Comparison of ENCODE assay signal across 8 mouse cellular contexts in the genomic region with DNA sequence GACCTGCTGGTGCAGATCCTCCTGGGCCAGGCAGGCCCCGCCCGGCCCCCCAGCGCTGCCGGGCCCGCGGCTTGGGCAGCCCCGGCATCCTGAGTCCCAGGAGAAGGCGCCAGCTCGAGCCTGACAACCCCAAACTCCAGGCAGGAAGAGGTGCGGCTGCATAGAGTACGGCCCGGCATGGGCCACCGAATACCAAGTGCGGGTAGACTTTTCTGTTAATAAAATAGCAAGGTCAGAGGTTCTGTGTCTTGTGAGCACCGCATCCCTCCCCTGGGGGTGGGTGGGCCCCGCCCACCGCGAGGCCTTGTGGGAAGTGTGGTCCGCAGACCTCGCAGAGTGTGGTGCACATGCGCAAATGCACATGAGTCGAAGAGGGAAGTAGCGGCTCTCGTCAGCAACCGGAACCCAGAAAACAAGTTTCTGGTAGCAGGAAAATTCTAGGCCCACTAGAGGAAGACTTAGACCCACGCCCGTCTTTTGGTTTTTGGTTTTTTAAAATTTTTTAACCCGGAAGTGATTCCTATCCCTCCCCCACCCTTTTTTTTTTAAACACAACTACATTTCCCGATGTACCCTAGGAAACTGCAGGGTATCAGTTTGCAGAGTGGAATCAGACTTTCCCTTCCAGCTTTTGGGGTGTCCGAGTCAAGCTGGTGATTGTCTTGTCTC. TPM values are rescaled to one million over a fixed set of nuclear protein-coding genes. Genes with fewer than 3 reads are reported as not detected.
DNase-seq lines count a peak whose midpoint lies in the region; ATAC-seq and TF ChIP-seq lines count a peak whose summit lies in the region.

No protein-coding gene starts in this region.

- 1% methylated on average over 30 of the region's 30 CpGs for WGBS in forebrain, embryonic 12.5 days
- WGBS in heart, postnatal 0 days = under 1% methylated on average over 30 of the region's 30 CpGs
- WGBS in liver, embryonic 16.5 days (ENCODE audit: insufficient replicate concordance) = under 1% methylated on average over 30 of the region's 30 CpGs
- 1% methylated on average over 30 of the region's 30 CpGs for WGBS in neural tube, embryonic 13.5 days

- peak overlapping the region; percentile 55 to 58 (median 55) for H3K4me3 ChIP-seq in CH12.LX (replicated peaks in 1 of 3; ENCODE audit: low read depth in 2 of 3, low read length in 2 of 3, poor library complexity in 1 of 3)
- peak overlapping the region; percentile 60 for H3K4me3 ChIP-seq in forebrain, embryonic 12.5 days (replicated peaks)
- H3K4me3 ChIP-seq in heart, postnatal 0 days (ENCODE audit: low read depth, low read length) = peak overlapping the region; percentile 58
- H3K4me3 ChIP-seq in liver, embryonic 16.5 days (ENCODE audit: low read depth, low read length) = peak overlapping the region; percentile 68
- H3K4me3 ChIP-seq in neural tube, embryonic 13.5 days = peak overlapping the region; percentile 61
- H3K4me3 ChIP-seq in testis, adult 2 months (ENCODE audit: control insufficient read depth, low read depth, low read length) = peak overlapping the region; percentile 91

- peak overlapping the region; percentile 86 for H3K9ac ChIP-seq in CH12.LX (ENCODE audit: insufficient read depth, low read depth)
- peak overlapping the region; percentile 70 for H3K9ac ChIP-seq in forebrain, embryonic 12.5 days
- peak overlapping the region; percentile 66 for H3K9ac ChIP-seq in heart, postnatal 0 days (replicated peaks; ENCODE audit: low read depth, low read length)
- peak overlapping the region; percentile 65 for H3K9ac ChIP-seq in liver, embryonic 16.5 days (ENCODE audit: low read depth, low read length)
- peak overlapping the region; percentile 77 for H3K9ac ChIP-seq in neural tube, embryonic 13.5 days

- no peak; the same call in none of the 2 replicates for TF ChIP-seq POLR2A in CH12.LX (IDR thresholded peaks at IDR 0.05; ENCODE audit: low read depth, low read length)
- peak; percentile 55; the same call in 1 of the 2 replicates for TF ChIP-seq POLR2A in testis, adult 2 months (IDR thresholded peaks at IDR 0.05; ENCODE audit: control insufficient read depth, low read depth, low read length)

- H3K36me3 ChIP-seq in CH12.LX (replicated peaks in 1 of 2; ENCODE audit: control insufficient read depth in 1 of 2, insufficient read depth in 1 of 2, low read length in 1 of 2) = peaks cover 14 to 35% of the 10 kb centered on the region in 2 experiments
- peaks cover 18% of the 10 kb centered on the region for H3K36me3 ChIP-seq in forebrain, embryonic 12.5 days (replicated peaks)
- peaks cover 18% of the 10 kb centered on the region; the same call in 1 of the 2 replicates for H3K36me3 ChIP-seq in heart, postnatal 0 days (replicated peaks; ENCODE audit: control insufficient read depth, insufficient read depth, low read length)
- peaks cover 22% of the 10 kb centered on the region for H3K36me3 ChIP-seq in liver, embryonic 16.5 days (ENCODE audit: control insufficient read depth, insufficient read depth)
- peaks cover 17% of the 10 kb centered on the region for H3K36me3 ChIP-seq in neural tube, embryonic 13.5 days
- no peaks in the 10 kb centered on the region for H3K36me3 ChIP-seq in testis, adult 2 months (ENCODE audit: control insufficient read depth, insufficient read depth, low read length)

- no peak for TF ChIP-seq RAD21 in CH12.LX (IDR thresholded peaks at IDR 0.05; ENCODE audit: low read depth, low read length)

- peak overlapping the region; percentile 62 for H3K4me2 ChIP-seq in CH12.LX (ENCODE audit: insufficient read depth, low read depth, poor library complexity, severe bottlenecking)
- H3K4me2 ChIP-seq in forebrain, embryonic 12.5 days = peak overlapping the region; percentile 82
- peak overlapping the region; percentile 84 for H3K4me2 ChIP-seq in heart, postnatal 0 days (ENCODE audit: low read depth, low read length)
- H3K4me2 ChIP-seq in liver, embryonic 16.5 days (ENCODE audit: low read depth, low read length) = peak overlapping the region; percentile 88
- H3K4me2 ChIP-seq in neural tube, embryonic 13.5 days = peak overlapping the region; percentile 77

- no peak for TF ChIP-seq EP300 in CH12.LX (IDR thresholded peaks at IDR 0.05; ENCODE audit: low read length)
- no peak for TF ChIP-seq EP300 in heart, postnatal 0 days (IDR thresholded peaks at IDR 0.05; ENCODE audit: low read depth)

- in situ Hi-C loops in CH12.LX (cut with MboI; ENCODE audit: low pct_ligation_motif_present, low pct_unique_long_range_greater_than_20kb, low sequenced_read_pairs) = no loop called here

- H3K27me3 ChIP-seq in CH12.LX (replicated peaks) = no peaks in the 10 kb centered on the region
- H3K27me3 ChIP-seq in forebrain, embryonic 12.5 days = peaks cover 45% of the 10 kb centered on the region
- H3K27me3 ChIP-seq in heart, postnatal 0 days (ENCODE audit: control insufficient read depth, insufficient read depth, low read length) = no peaks in the 10 kb centered on the region
- peaks cover 3% of the 10 kb centered on the region for H3K27me3 ChIP-seq in liver, embryonic 16.5 days (ENCODE audit: control insufficient read depth, insufficient read depth, low read depth, low read length)
- H3K27me3 ChIP-seq in neural tube, embryonic 13.5 days = peaks cover 34% of the 10 kb centered on the region
- H3K27me3 ChIP-seq in testis, adult 2 months (ENCODE audit: control insufficient read depth, insufficient read depth, low read length) = no peaks in the 10 kb centered on the region

- dilution Hi-C loops in CH12.LX (cut with MboI; ENCODE audit: extremely low pct_ligation_motif_present, extremely low pct_unique_long_range_greater_than_20kb, low sequenced_read_pairs) = no loop called here

- peaks cover 9 to 27% of the 10 kb centered on the region in 2 experiments for H3K4me1 ChIP-seq in CH12.LX (ENCODE audit: control insufficient read depth in 1 of 2, insufficient read depth in 2 of 2)
- H3K4me1 ChIP-seq in forebrain, embryonic 12.5 days = peaks cover 22% of the 10 kb centered on the region
- H3K4me1 ChIP-seq in heart, postnatal 0 days (ENCODE audit: control insufficient read depth, insufficient read depth) = peaks cover 17% of the 10 kb centered on the region; the same call in 1 of the 2 replicates
- H3K4me1 ChIP-seq in liver, embryonic 16.5 days (ENCODE audit: control insufficient read depth, low read depth, low read length) = peaks cover 23% of the 10 kb centered on the region
- peaks cover 31% of the 10 kb centered on the region for H3K4me1 ChIP-seq in neural tube, embryonic 13.5 days (replicated peaks)
- H3K4me1 ChIP-seq in testis, adult 2 months (ENCODE audit: control insufficient read depth, insufficient read depth, low read length) = peaks cover 33% of the 10 kb centered on the region

- peak; percentile 84 for ATAC-seq in forebrain, embryonic 12.5 days (ENCODE audit: low FRiP score)
- peak; percentile 91 for ATAC-seq in heart, postnatal 0 days (ENCODE audit: insufficient read depth, low read depth)
- ATAC-seq in liver, embryonic 16.5 days (ENCODE audit: low read depth) = peak; percentile 92
- peak; percentile 79 for ATAC-seq in neural tube, embryonic 13.5 days (ENCODE audit: low read depth)

- DNase-seq in CH12.LX (ENCODE audit: extremely low read depth) = peak; percentile 98
- DNase-seq in c-Kit-positive CD71-positive TER-119-negative erythroid progenitor cells, embryonic 14.5 days (ENCODE audit: low read depth) = peak; percentile 88
- DNase-seq in heart, postnatal 0 days (ENCODE audit: low spot score) = peak; percentile 92
- peak; percentile 94 to 96 for DNase-seq in kidney, postnatal 4 days

- TF ChIP-seq CTCF in CH12.LX (conservative IDR thresholded peaks at IDR 0.05 in 1 of 2, IDR thresholded peaks at IDR 0.05 in 1 of 2; ENCODE audit: low read depth in 2 of 2, low read length in 2 of 2) = no peak
- TF ChIP-seq CTCF in heart, postnatal 0 days (IDR thresholded peaks at IDR 0.05; ENCODE audit: low read depth) = no peak
- no peak for TF ChIP-seq CTCF in testis, adult 2 months (IDR thresholded peaks at IDR 0.05; ENCODE audit: control insufficient read depth, insufficient read depth, insufficient replicate concordance, low read depth, low read length)

- peak overlapping the region; percentile 81 for H3K27ac ChIP-seq in CH12.LX (ENCODE audit: insufficient read depth, low read depth)
- H3K27ac ChIP-seq in forebrain, embryonic 12.5 days = peak overlapping the region; percentile 61
- H3K27ac ChIP-seq in heart, postnatal 0 days (ENCODE audit: low read depth) = peak overlapping the region; percentile 79
- peak overlapping the region; percentile 67 for H3K27ac ChIP-seq in liver, embryonic 16.5 days (ENCODE audit: low read length)
- H3K27ac ChIP-seq in neural tube, embryonic 13.5 days (replicated peaks) = peak overlapping the region; percentile 70
- peak overlapping the region; percentile 90 for H3K27ac ChIP-seq in testis, adult 2 months (ENCODE audit: control insufficient read depth, insufficient read depth, low read depth, low read length)

- no peaks in the 10 kb centered on the region for H3K79me2 ChIP-seq in CH12.LX (replicated peaks; ENCODE audit: control insufficient read depth, extremely low read depth, insufficient read depth, poor library complexity, severe bottlenecking)

- H3K9me3 ChIP-seq in CH12.LX (replicated peaks; ENCODE audit: low read length) = no peaks in the 10 kb centered on the region
- no peaks in the 10 kb centered on the region for H3K9me3 ChIP-seq in forebrain, embryonic 12.5 days
- no peaks in the 10 kb centered on the region for H3K9me3 ChIP-seq in heart, postnatal 0 days (replicated peaks; ENCODE audit: control insufficient read depth, low read length)
- no peaks in the 10 kb centered on the region for H3K9me3 ChIP-seq in liver, embryonic 16.5 days (replicated peaks; ENCODE audit: control insufficient read depth, low read length)
- H3K9me3 ChIP-seq in neural tube, embryonic 13.5 days = no peaks in the 10 kb centered on the region

RNA-seq across cellular contexts. Expression of a gene that starts 3.4 kb away (rescaled TPM):
- 0.38 and 0.80 TPM in 2 replicates for total RNA-seq in CH12.LX (2012; rRNA removed)
- not detected in 2 replicates for total RNA-seq in CH12.LX (2014; rRNA removed)
- 0.55 and 0.67 TPM in 2 replicates for polyA plus RNA-seq in CH12.LX (2012; ENCODE audit: insufficient read length, low read depth)
- 1.2 TPM in 2 replicates for polyA plus RNA-seq in forebrain, embryonic 12.5 days (2016; fragmentation: Nextera tagmentation; extraction: Ambion mirVana)
- not detected in 2 replicates for total RNA-seq in heart, postnatal 0 days (2014; rRNA removed; ENCODE audit: low replicate concordance)
- polyA plus RNA-seq in heart, postnatal 0 days (2015; fragmentation: Nextera tagmentation; extraction: Ambion mirVana) = 0.96 and 1.3 TPM in 2 replicates
- polyA plus RNA-seq in liver, embryonic 16.5 days (2015; fragmentation: Nextera tagmentation; extraction: Ambion mirVana) = 0.56 and 0.58 TPM in 2 replicates
- polyA plus RNA-seq in neural tube, embryonic 13.5 days (2015; fragmentation: Nextera tagmentation; extraction: Ambion mirVana) = 0.62 and 0.87 TPM in 2 replicates
- 38.1 and 43.2 TPM in 2 replicates for polyA plus RNA-seq in testis, adult 2 months (2012; rRNA removed)

RNA-seq across cellular contexts. Expression of a gene that starts 7.2 kb away (rescaled TPM):
- 54.5 and 62.6 TPM in 2 replicates for total RNA-seq in CH12.LX (2012; rRNA removed)
- total RNA-seq in CH12.LX (2014; rRNA removed) = 37.4 and 42.3 TPM in 2 replicates
- polyA plus RNA-seq in CH12.LX (2012; ENCODE audit: insufficient read length, low read depth) = 38.9 and 42.1 TPM in 2 replicates
- polyA plus RNA-seq in forebrain, embryonic 12.5 days (2016; fragmentation: Nextera tagmentation; extraction: Ambion mirVana) = 9.9 and 11.4 TPM in 2 replicates
- 46.3 and 52.0 TPM in 2 replicates for total RNA-seq in heart, postnatal 0 days (2014; rRNA removed; ENCODE audit: low replicate concordance)
- 3.6 and 3.7 TPM in 2 replicates for polyA plus RNA-seq in heart, postnatal 0 days (2015; fragmentation: Nextera tagmentation; extraction: Ambion mirVana)
- 3.6 and 3.9 TPM in 2 replicates for polyA plus RNA-seq in liver, embryonic 16.5 days (2015; fragmentation: Nextera tagmentation; extraction: Ambion mirVana)
- 8.0 and 8.3 TPM in 2 replicates for polyA plus RNA-seq in neural tube, embryonic 13.5 days (2015; fragmentation: Nextera tagmentation; extraction: Ambion mirVana)
- polyA plus RNA-seq in testis, adult 2 months (2012; rRNA removed) = 13.7 and 15.3 TPM in 2 replicates

RNA-seq across cellular contexts. Expression of a gene that starts 7.3 kb away (rescaled TPM):
- not detected in 2 replicates for total RNA-seq in CH12.LX (2012; rRNA removed)
- not detected in 2 replicates for total RNA-seq in CH12.LX (2014; rRNA removed)
- polyA plus RNA-seq in CH12.LX (2012; ENCODE audit: insufficient read length, low read depth) = not detected in 2 replicates
- polyA plus RNA-seq in forebrain, embryonic 12.5 days (2016; fragmentation: Nextera tagmentation; extraction: Ambion mirVana) = not detected in 2 replicates
- 17.8 TPM in 1 of 2 replicates, not detected in the other for total RNA-seq in heart, postnatal 0 days (2014; rRNA removed; ENCODE audit: low replicate concordance)
- 0.48 and 0.88 TPM in 2 replicates for polyA plus RNA-seq in heart, postnatal 0 days (2015; fragmentation: Nextera tagmentation; extraction: Ambion mirVana)
- polyA plus RNA-seq in liver, embryonic 16.5 days (2015; fragmentation: Nextera tagmentation; extraction: Ambion mirVana) = 0.13 TPM in 1 of 2 replicates, not detected in the other
- polyA plus RNA-seq in neural tube, embryonic 13.5 days (2015; fragmentation: Nextera tagmentation; extraction: Ambion mirVana) = 1.0 TPM in 1 of 2 replicates, not detected in the other
- 10.9 and 15.1 TPM in 2 replicates for polyA plus RNA-seq in testis, adult 2 months (2012; rRNA removed)

RNA-seq across cellular contexts. Expression of a gene that starts 16.6 kb away (rescaled TPM):
- total RNA-seq in CH12.LX (2012; rRNA removed) (0.13 TPM in 2 replicates), CH12.LX (2014; rRNA removed) (0.12 and 0.16 TPM in 2 replicates)
- 0.44 and 0.77 TPM in 2 replicates for polyA plus RNA-seq in CH12.LX (2012; ENCODE audit: insufficient read length, low read depth)
- polyA plus RNA-seq in forebrain, embryonic 12.5 days (2016; fragmentation: Nextera tagmentation; extraction: Ambion mirVana) = 3.3 and 4.1 TPM in 2 replicates
- total RNA-seq in heart, postnatal 0 days (2014; rRNA removed; ENCODE audit: low replicate concordance) = not detected in 2 replicates
- polyA plus RNA-seq in heart, postnatal 0 days (2015; fragmentation: Nextera tagmentation; extraction: Ambion mirVana) = 0.33 and 0.41 TPM in 2 replicates
- polyA plus RNA-seq in liver, embryonic 16.5 days (2015; fragmentation: Nextera tagmentation; extraction: Ambion mirVana) = 0.15 TPM in 1 of 2 replicates, not detected in the other
- polyA plus RNA-seq in neural tube, embryonic 13.5 days (2015; fragmentation: Nextera tagmentation; extraction: Ambion mirVana) = 7.4 and 8.5 TPM in 2 replicates
- polyA plus RNA-seq in testis, adult 2 months (2012; rRNA removed) = 1.2 and 1.9 TPM in 2 replicates

RNA-seq across cellular contexts. Expression of a gene that starts 31.9 kb away (rescaled TPM):
- total RNA-seq in CH12.LX (2012; rRNA removed) (16.9 and 18.5 TPM in 2 replicates), CH12.LX (2014; rRNA removed) (14.0 and 14.7 TPM in 2 replicates)
- 23.4 and 27.3 TPM in 2 replicates for polyA plus RNA-seq in CH12.LX (2012; ENCODE audit: insufficient read length, low read depth)
- 181 and 187 TPM in 2 replicates for polyA plus RNA-seq in forebrain, embryonic 12.5 days (2016; fragmentation: Nextera tagmentation; extraction: Ambion mirVana)
- 246 and 345 TPM in 2 replicates for total RNA-seq in heart, postnatal 0 days (2014; rRNA removed; ENCODE audit: low replicate concordance)
- 305 and 312 TPM in 2 replicates for polyA plus RNA-seq in heart, postnatal 0 days (2015; fragmentation: Nextera tagmentation; extraction: Ambion mirVana)
- 29.8 and 39.9 TPM in 2 replicates for polyA plus RNA-seq in liver, embryonic 16.5 days (2015; fragmentation: Nextera tagmentation; extraction: Ambion mirVana)
- 203 and 207 TPM in 2 replicates for polyA plus RNA-seq in neural tube, embryonic 13.5 days (2015; fragmentation: Nextera tagmentation; extraction: Ambion mirVana)
- 101 and 103 TPM in 2 replicates for polyA plus RNA-seq in testis, adult 2 months (2012; rRNA removed)

Comparison
In these comparisons a context has a peak if more than half of its experiments do, and no peak if none do; other contexts are left out.
1. Peak in every context shown above with its lines: DNase-seq, ATAC-seq, H3K4me3 ChIP-seq and H3K27ac ChIP-seq.
2. RNA of a gene that starts 3.4 kb away (polyA plus RNA-seq): 38.1 to 43.2 TPM in testis, adult 2 months; 0.96 to 1.3 TPM in heart, postnatal 0 days, 1.2 TPM in forebrain, embryonic 12.5 days, 0.62 to 0.87 TPM in neural tube, embryonic 13.5 days, 0.55 to 0.67 TPM in CH12.LX and 0.56 to 0.58 TPM in liver, embryonic 16.5 days; every median in the first group is over 10 times any median in the second.